Mouse (Mus musculus): ENCODE measurements around the gene Inhbc. TPM values are rescaled to one million over a fixed set of nuclear protein-coding genes. Genes with fewer than 3 reads are reported as not detected.

Gene Inhbc
- polyA plus RNA-seq, 1 experiment from 2014 or later = not detected

DNA sequence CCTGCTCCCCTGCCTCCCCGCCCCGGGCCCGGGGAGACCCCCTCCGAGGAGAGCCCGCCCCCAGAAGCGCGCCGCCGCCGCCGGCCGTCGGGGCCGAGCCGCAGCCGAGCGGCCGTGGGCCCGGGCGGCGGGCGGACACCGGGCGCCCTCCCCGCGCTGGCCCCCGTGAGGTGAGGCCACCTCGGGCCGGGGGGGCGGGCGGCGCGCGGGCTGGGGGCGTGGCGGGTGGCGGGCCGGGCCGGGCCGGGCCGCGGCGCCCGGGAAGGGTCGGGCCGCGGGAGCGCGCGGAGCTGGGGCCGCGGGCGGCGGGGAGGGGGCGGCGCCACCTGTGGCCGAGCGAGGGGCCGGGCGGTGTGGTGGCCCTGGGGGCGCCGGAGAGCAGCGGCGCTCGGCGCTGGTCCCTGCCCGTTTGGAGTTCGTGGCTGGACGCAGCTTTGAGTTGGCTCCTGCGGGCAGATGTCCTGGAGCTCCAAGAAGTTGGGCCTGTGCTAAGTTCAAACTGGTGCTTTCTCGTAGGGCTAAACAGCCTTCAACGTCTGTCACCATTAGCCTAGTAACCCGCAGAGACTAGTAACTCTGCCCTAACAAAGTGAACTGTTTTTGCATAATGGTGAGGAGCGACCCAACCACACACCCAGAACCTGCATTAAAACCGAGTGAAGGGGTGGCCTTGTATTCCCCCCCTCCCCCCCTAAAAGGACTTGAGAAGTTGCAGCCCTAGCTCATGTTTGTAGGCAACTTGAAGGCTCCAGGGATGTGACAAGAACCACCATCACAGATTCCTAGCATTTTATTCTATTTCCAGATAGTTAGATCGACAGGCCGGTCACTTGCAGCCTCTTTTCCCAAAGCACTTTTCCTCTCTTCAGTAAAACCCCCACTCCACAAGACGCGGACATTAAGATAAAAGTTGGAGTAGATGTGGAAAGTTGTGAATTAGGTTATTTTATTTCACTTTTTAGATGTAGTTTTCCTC lies 10.8 kb upstream of the Inhbc start:
- no peaks in the 10 kb centered on the region for H3K27me3 ChIP-seq (ENCODE audit: control insufficient read depth, insufficient read depth, low read length)
- H3K9ac ChIP-seq (ENCODE audit: low read length) = peak overlapping the region; percentile 94
- peak overlapping the region; percentile 68 for H3K4me2 ChIP-seq (ENCODE audit: low read depth, low read length)
- H3K4me3 ChIP-seq (ENCODE audit: low read length) = peak overlapping the region; percentile 79
- ATAC-seq (replicated peaks; ENCODE audit: extremely low read depth, insufficient read depth, low FRiP score) = peak; percentile 90
- H3K9me3 ChIP-seq (replicated peaks; ENCODE audit: control insufficient read depth, low read length) = no peaks in the 10 kb centered on the region
- peak overlapping the region; percentile 97 for H3K27ac ChIP-seq (ENCODE audit: low read length)
- peaks cover 7% of the 10 kb centered on the region for H3K4me1 ChIP-seq (ENCODE audit: control insufficient read depth, insufficient read depth, low read length)
- 1% methylated on average over 39 of the region's 79 CpGs for WGBS
- H3K36me3 ChIP-seq (ENCODE audit: control insufficient read depth, insufficient read depth) = no peaks in the 10 kb centered on the region

DNA sequence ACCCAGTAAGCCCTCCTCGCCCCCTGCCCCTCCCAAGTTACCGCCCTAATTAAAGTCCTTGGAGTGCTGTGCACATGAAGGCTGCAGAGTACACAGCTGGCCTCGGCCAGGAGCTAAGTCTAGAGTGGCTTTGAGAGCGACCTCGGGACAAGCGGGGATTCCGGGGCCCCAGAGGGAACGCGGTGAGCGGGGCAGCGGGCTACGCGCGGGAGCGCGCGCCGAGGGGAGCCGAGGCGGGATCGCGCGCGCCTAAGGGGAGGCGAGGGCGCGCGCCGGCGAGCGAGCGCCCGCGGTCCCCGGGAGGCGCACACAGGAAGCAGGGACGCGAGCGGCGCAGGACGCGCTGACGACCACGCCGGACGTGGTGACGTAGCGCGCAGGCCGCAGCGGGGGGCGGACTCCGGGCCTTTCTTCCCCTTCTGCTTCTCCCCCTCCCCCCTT lies 10.0 kb upstream of the Inhbc start, which contains the start of gene R3hdm2:
Gene R3hdm2, plus strand, starts transcription at position 77 of the 441 bp plus-strand sequence.
- Histone ChIP-seq H3K4me3 (ENCODE audit: low read length) (peak within 1 kb of the TSS; percentile 79), H3K36me3 (ENCODE audit: control insufficient read depth, insufficient read depth) (no peaks in the 10 kb centered on the region), H3K4me2 (ENCODE audit: low read depth, low read length) (peak within 1 kb of the TSS; percentile 86), H3K27me3 (ENCODE audit: control insufficient read depth, insufficient read depth, low read length) (no peaks in the 10 kb centered on the region), H3K9ac (ENCODE audit: low read length) (peak within 1 kb of the TSS; percentile 94), H3K4me1 (ENCODE audit: control insufficient read depth, insufficient read depth, low read length) (peaks cover 7% of the 10 kb centered on the region), H3K9me3 (replicated peaks; ENCODE audit: control insufficient read depth, low read length) (no peaks in the 10 kb centered on the region), H3K27ac (ENCODE audit: low read length) (peak within 1 kb of the TSS; percentile 97)
- ATAC-seq (replicated peaks; ENCODE audit: extremely low read depth, insufficient read depth, low FRiP score) = peak; percentile 95
- under 1% methylated on average over 53 of the region's 53 CpGs for WGBS

DNA sequence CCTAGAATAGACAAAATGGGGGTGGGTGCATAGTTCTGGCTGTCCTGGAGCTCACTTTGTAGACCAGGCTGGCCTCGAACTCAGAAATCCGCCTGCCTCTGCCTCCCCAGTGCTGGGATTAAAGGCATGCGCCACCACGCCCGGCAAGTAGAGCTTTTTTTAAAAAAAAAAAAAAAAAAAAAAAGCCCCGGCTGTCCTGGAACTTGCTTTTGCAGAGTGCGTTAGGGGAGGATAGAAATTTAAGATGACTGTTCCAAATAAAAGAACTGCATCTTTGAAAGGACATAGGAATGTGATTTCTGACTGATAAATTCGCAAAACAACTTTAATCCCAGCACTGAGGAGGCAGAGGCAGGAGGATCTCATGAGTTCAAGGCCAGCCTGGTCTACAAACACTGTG lies 9.4 kb upstream of the Inhbc start:
- H3K9me3 ChIP-seq (replicated peaks; ENCODE audit: control insufficient read depth, low read length) = no peaks in the 10 kb centered on the region
- H3K9ac ChIP-seq (ENCODE audit: low read length) = peak overlapping the region; percentile 94
- peaks cover 7% of the 10 kb centered on the region for H3K4me1 ChIP-seq (ENCODE audit: control insufficient read depth, insufficient read depth, low read length)
- peak overlapping the region; percentile 79 for H3K4me3 ChIP-seq (ENCODE audit: low read length)
- no peak overlapping the region for H3K27ac ChIP-seq (ENCODE audit: low read length)
- peak overlapping the region; percentile 86 for H3K4me2 ChIP-seq (ENCODE audit: low read depth, low read length)
- ATAC-seq (replicated peaks; ENCODE audit: extremely low read depth, insufficient read depth, low FRiP score) = no peak
- no peaks in the 10 kb centered on the region for H3K27me3 ChIP-seq (ENCODE audit: control insufficient read depth, insufficient read depth, low read length)
- 85% methylated on average over 8 of the region's 8 CpGs for WGBS
- H3K36me3 ChIP-seq (ENCODE audit: control insufficient read depth, insufficient read depth) = no peaks in the 10 kb centered on the region

DNA sequence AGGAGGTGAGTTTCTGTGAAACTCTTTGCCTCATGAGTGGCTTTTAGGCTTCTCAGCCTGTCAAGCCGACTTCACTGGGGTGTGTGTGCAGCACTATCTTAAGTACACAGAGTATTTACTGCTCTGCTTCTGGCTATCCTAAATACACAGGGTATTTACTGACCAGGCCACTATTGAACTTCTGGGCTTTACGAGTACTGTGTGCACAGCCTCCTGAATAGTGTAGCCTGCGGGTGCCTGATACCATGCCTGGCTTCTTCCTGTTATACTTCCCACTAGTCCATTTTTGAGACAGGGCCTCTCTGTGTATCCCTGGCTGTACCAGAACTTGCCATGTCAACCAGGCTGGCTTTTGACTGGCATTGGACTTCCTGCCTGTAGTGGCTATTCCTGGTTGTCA lies 7.5 kb upstream of the Inhbc start:
- no peak overlapping the region for H3K4me2 ChIP-seq (ENCODE audit: low read depth, low read length)
- no peak for ATAC-seq (replicated peaks; ENCODE audit: extremely low read depth, insufficient read depth, low FRiP score)
- H3K27ac ChIP-seq (ENCODE audit: low read length) = no peak overlapping the region
- H3K4me3 ChIP-seq (ENCODE audit: low read length) = no peak overlapping the region
- no peaks in the 10 kb centered on the region for H3K36me3 ChIP-seq (ENCODE audit: control insufficient read depth, insufficient read depth)
- no peak overlapping the region for H3K9ac ChIP-seq (ENCODE audit: low read length)
- H3K27me3 ChIP-seq (ENCODE audit: control insufficient read depth, insufficient read depth, low read length) = no peaks in the 10 kb centered on the region
- 62% methylated on average over 3 of the region's 3 CpGs for WGBS
- peaks cover 3% of the 10 kb centered on the region; the same call in 1 of the 2 replicates for H3K9me3 ChIP-seq (replicated peaks; ENCODE audit: control insufficient read depth, low read length)
- peaks cover 7% of the 10 kb centered on the region for H3K4me1 ChIP-seq (ENCODE audit: control insufficient read depth, insufficient read depth, low read length)

DNA sequence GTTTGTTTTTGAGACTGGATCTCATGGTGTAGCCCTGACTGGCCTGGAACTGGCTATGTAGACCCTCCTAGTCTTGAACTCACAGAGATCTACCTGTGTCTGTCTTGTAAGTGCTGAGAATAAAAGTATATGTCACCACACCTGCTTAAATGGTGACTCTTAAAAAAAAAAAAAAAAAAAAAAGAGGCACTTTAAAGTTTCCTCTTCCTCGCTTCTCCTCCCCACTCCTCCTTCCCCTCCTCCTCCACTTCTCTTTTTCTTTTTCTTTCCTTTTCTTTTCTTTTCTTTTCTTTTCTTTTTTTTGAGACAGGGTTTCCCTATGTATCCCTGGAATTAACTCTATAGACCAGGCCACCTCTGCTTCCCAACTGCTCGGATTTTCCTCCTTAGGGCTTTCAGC lies 792 bp upstream of the Inhbc start:
- H3K9me3 ChIP-seq (replicated peaks; ENCODE audit: control insufficient read depth, low read length) = peaks cover 4% of the 10 kb centered on the region; the same call in 1 of the 2 replicates
- no peaks in the 10 kb centered on the region for H3K36me3 ChIP-seq (ENCODE audit: control insufficient read depth, insufficient read depth)
- no peaks in the 10 kb centered on the region for H3K4me1 ChIP-seq (ENCODE audit: control insufficient read depth, insufficient read depth, low read length)
- no peaks in the 10 kb centered on the region for H3K27me3 ChIP-seq (ENCODE audit: control insufficient read depth, insufficient read depth, low read length)
- no peak overlapping the region for H3K9ac ChIP-seq (ENCODE audit: low read length)
- H3K27ac ChIP-seq (ENCODE audit: low read length) = no peak overlapping the region
- H3K4me2 ChIP-seq (ENCODE audit: low read depth, low read length) = no peak overlapping the region
- no peak overlapping the region for H3K4me3 ChIP-seq (ENCODE audit: low read length)
- WGBS = 63% methylated on average over 2 of the region's 2 CpGs
- no peak for ATAC-seq (replicated peaks; ENCODE audit: extremely low read depth, insufficient read depth, low FRiP score)

DNA sequence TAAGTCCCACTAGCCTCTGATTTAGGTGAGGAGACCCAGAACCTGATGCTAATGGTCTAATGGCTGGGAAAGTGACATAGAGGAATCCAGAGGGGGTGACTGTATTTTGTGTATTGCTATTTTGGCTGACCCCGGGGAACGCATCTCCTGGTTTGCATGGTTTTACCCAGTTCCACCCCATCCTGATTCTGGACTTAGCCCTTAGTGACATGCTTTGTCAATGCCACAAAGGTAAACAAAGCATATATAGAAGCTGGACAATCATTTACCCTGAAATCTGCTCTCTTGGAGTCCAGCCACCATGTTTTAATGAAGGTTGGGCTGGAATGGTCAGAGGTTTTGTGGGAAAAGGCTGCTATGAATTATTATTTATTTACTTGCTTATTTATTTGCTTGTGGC lies 2.0 kb downstream of the Inhbc start:
- no peak overlapping the region for H3K9ac ChIP-seq (ENCODE audit: low read length)
- H3K27me3 ChIP-seq (ENCODE audit: control insufficient read depth, insufficient read depth, low read length) = no peaks in the 10 kb centered on the region
- no peaks in the 10 kb centered on the region for H3K4me1 ChIP-seq (ENCODE audit: control insufficient read depth, insufficient read depth, low read length)
- H3K4me3 ChIP-seq (ENCODE audit: low read length) = no peak overlapping the region
- no peak for ATAC-seq (replicated peaks; ENCODE audit: extremely low read depth, insufficient read depth, low FRiP score)
- H3K4me2 ChIP-seq (ENCODE audit: low read depth, low read length) = no peak overlapping the region
- peaks cover 4% of the 10 kb centered on the region; the same call in 1 of the 2 replicates for H3K9me3 ChIP-seq (replicated peaks; ENCODE audit: control insufficient read depth, low read length)
- H3K27ac ChIP-seq (ENCODE audit: low read length) = no peak overlapping the region
- WGBS = 79% methylated on average over 2 of the region's 2 CpGs
- H3K36me3 ChIP-seq (ENCODE audit: control insufficient read depth, insufficient read depth) = no peaks in the 10 kb centered on the region

DNA sequence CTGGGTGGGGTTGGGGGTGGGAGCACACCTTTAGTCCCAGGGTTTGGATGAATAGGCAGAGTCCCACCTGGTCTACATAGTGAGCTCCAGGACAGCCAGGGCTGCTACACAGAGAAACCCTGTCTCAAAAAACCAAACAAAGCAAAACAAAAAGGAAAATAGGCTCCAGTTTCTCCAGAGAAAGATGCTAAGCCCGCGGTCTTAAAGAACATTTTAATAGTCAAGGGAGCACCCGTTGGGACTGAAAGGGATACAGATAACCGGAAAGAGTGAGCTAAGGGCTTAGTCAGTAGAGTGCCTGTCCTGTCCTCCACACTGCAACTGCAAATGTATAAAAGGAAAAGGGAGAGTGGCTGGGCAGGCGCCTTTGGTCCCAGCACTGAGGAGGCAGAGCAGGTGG lies 3.1 kb downstream of the Inhbc start:
- Histone ChIP-seq H3K4me2 (ENCODE audit: low read depth, low read length) (no peak overlapping the region), H3K9ac (ENCODE audit: low read length) (no peak overlapping the region), H3K36me3 (ENCODE audit: control insufficient read depth, insufficient read depth) (no peaks in the 10 kb centered on the region), H3K27ac (ENCODE audit: low read length) (no peak overlapping the region), H3K4me1 (ENCODE audit: control insufficient read depth, insufficient read depth, low read length) (no peaks in the 10 kb centered on the region), H3K9me3 (replicated peaks; ENCODE audit: control insufficient read depth, low read length) (no peaks in the 10 kb centered on the region), H3K27me3 (ENCODE audit: control insufficient read depth, insufficient read depth, low read length) (no peaks in the 10 kb centered on the region), H3K4me3 (ENCODE audit: low read length) (no peak overlapping the region)
- 66% methylated on average over 5 of the region's 5 CpGs for WGBS
- ATAC-seq (replicated peaks; ENCODE audit: extremely low read depth, insufficient read depth, low FRiP score) = no peak

DNA sequence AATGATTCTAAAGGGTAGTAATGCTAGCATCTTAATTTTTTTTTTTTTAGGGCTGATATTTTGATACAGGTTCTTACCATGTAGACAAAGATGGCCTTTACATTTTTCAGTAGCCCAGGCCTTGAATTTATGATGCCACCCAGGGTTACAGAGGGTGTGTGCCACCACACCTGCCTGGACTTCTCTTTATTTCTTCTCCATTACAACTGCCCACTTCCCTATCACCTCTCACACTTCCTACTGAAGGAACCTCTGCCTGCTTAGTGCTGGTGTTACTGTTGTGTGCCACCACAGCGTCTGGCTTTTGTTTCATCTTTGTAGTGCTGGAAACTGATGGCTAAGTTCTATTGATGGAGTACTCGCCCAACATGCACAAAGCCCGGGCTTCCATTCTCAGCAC lies 9.5 kb downstream of the Inhbc start:
- WGBS = 72% methylated on average over 3 of the region's 3 CpGs
- Histone ChIP-seq H3K27ac (ENCODE audit: low read length) (no peak overlapping the region), H3K9ac (ENCODE audit: low read length) (no peak overlapping the region), H3K36me3 (ENCODE audit: control insufficient read depth, insufficient read depth) (no peaks in the 10 kb centered on the region), H3K4me2 (ENCODE audit: low read depth, low read length) (no peak overlapping the region), H3K4me1 (ENCODE audit: control insufficient read depth, insufficient read depth, low read length) (no peaks in the 10 kb centered on the region), H3K9me3 (replicated peaks; ENCODE audit: control insufficient read depth, low read length) (no peaks in the 10 kb centered on the region), H3K4me3 (ENCODE audit: low read length) (no peak overlapping the region), H3K27me3 (ENCODE audit: control insufficient read depth, insufficient read depth, low read length) (no peaks in the 10 kb centered on the region)
- ATAC-seq (replicated peaks; ENCODE audit: extremely low read depth, insufficient read depth, low FRiP score) = no peak

DNA sequence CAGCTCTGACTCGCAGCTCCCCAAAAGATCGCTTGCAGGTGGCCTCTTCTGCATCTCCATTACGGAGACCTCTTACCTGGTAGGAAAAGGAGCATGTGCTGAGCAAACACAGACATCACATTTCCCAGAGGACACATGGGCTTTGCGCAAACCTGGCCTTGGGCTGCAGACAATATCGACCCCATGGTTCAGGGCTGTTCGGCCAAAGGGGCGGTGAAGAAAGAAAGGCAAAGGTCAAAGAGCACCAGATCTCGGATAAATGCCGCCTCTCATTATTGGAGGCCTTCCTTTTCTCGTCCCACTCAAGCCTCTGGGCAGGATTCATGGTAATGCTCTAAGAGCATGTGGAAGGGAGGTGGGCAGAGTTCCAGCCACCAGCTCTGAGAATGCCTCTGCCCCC lies 14.9 kb downstream of the Inhbc start:
- H3K36me3 ChIP-seq (ENCODE audit: control insufficient read depth, insufficient read depth) = no peaks in the 10 kb centered on the region
- no peak overlapping the region for H3K4me3 ChIP-seq (ENCODE audit: low read length)
- no peak for ATAC-seq (replicated peaks; ENCODE audit: extremely low read depth, insufficient read depth, low FRiP score)
- H3K4me1 ChIP-seq (ENCODE audit: control insufficient read depth, insufficient read depth, low read length) = no peaks in the 10 kb centered on the region
- H3K27ac ChIP-seq (ENCODE audit: low read length) = no peak overlapping the region
- H3K27me3 ChIP-seq (ENCODE audit: control insufficient read depth, insufficient read depth, low read length) = 0 out of 2 replicates have a peak, but pooled peaks cover 5% of the 10 kb centered on the region
- no peak overlapping the region for H3K4me2 ChIP-seq (ENCODE audit: low read depth, low read length)
- 75% methylated on average over 10 of the region's 10 CpGs for WGBS
- H3K9me3 ChIP-seq (replicated peaks; ENCODE audit: control insufficient read depth, low read length) = no peaks in the 10 kb centered on the region
- no peak overlapping the region for H3K9ac ChIP-seq (ENCODE audit: low read length)
